Mouse (Mus musculus) limb, embryonic 14.5 days (tissue): ENCODE results near the gene Acot13. TPM values are rescaled to one million over a fixed set of nuclear protein-coding genes. Genes with fewer than 3 reads are reported as not detected.
"Not testable (repeated sequence)": the region's sequence is repeated elsewhere in the genome, so short reads cannot be mapped to it uniquely, and the experiment has no call there.

Source experiments
- ATAC-seq: fragments of 200-750 bp; cut with Nextera tagmentation; 2 replicates; pipeline ENCODE4 v1.8.0; 2017; ENCODE audit warnings: low read depth, moderate number of reproducible peaks, moderate TSS enrichment; ENCODE audit not compliant: low FRiP score
- DNase-seq: peaks from one replicate; pipeline ENCODE4 v3.0.0-alpha.2; 2015; ENCODE audit warnings: low spot score
- H3K27ac ChIP-seq: fragments of 300-500 bp; sonication (generic); replicated peaks from 2 replicates; pipeline ENCODE4 v1.5.1; 2014; ENCODE audit warnings: low read depth, mild to moderate bottlenecking, low read length, moderate library complexity, mixed read lengths
- H3K27me3 ChIP-seq: fragments of 300-500 bp; sonication (generic); 2 replicates; pipeline ENCODE4 v1.6.1; 2014; ENCODE audit warnings: low read length, mixed read lengths; ENCODE audit not compliant: control insufficient read depth, insufficient read depth
- H3K36me3 ChIP-seq: fragments of 300-500 bp; sonication (generic); 2 replicates; pipeline ENCODE4 v1.6.1; 2014; ENCODE audit warnings: mild to moderate bottlenecking, low read length, moderate library complexity, mixed read lengths; ENCODE audit not compliant: control insufficient read depth, insufficient read depth
- H3K4me1 ChIP-seq: fragments of 300-500 bp; sonication (generic); 2 replicates; pipeline ENCODE4 v1.6.1; 2014; ENCODE audit warnings: antibody characterized with exemption, low read length, mixed read lengths; ENCODE audit not compliant: control insufficient read depth, insufficient read depth
- H3K4me2 ChIP-seq: fragments of 300-500 bp; sonication (generic); replicated peaks from 2 replicates; pipeline ENCODE4 v1.6.1; 2014; ENCODE audit warnings: low read depth, mild to moderate bottlenecking, low read length, moderate library complexity; ENCODE audit not compliant: severe bottlenecking
- H3K4me3 ChIP-seq: fragments of 300-500 bp; sonication (generic); replicated peaks from 2 replicates; pipeline ENCODE4 v1.5.1; 2014; ENCODE audit warnings: low read length
- H3K9ac ChIP-seq: fragments of 300-500 bp; sonication (generic); 2 replicates; pipeline ENCODE4 v1.6.1; 2014; ENCODE audit warnings: mild to moderate bottlenecking, low read depth, low read length, moderate library complexity; ENCODE audit not compliant: severe bottlenecking
- H3K9me3 ChIP-seq: fragments of 300-500 bp; sonication (generic); 2 replicates; pipeline ENCODE4 v1.6.1; 2016; ENCODE audit warnings: low read length; ENCODE audit not compliant: control insufficient read depth
- POLR2A ChIP-seq: fragments of 200-500 bp; IDR thresholded peaks from 2 replicates; pipeline ENCODE4 v1.8.0; 2012; ENCODE audit warnings: inconsistent platforms, mild to moderate bottlenecking, moderate library complexity, borderline replicate concordance; ENCODE audit not compliant: insufficient read depth, insufficient read length; ENCODE audit errors: extremely low read depth
- WGBS: fragments of 180-500 bp; shearing (Covaris S2); extraction: QIAGEN DNeasy Blood & Tissue Kit; methylation state at CpG from one replicate; pipeline ENCODE4 v1.1.7; 2014; 5-methylcytosine and 5-hydroxymethylcytosine counted together
- polyA plus RNA-seq, 2 experiments: library from polyadenylated mRNA; depleted of rRNA in 1 of 2; stranded (reverse) in 1 of 2; unstranded in 1 of 2; fragments of >200 nt; fragmentation: Nextera tagmentation in 1 of 2; extraction: Ambion mirVana in 1 of 2; gene quantifications; 2 replicates each; pipeline versions ENCODE4 v1.2.1 to v1.2.3; 2012 to 2014

Gene Acot13
- polyA plus RNA-seq, 2 experiments: 44.8 to 76.7 TPM

DNA sequence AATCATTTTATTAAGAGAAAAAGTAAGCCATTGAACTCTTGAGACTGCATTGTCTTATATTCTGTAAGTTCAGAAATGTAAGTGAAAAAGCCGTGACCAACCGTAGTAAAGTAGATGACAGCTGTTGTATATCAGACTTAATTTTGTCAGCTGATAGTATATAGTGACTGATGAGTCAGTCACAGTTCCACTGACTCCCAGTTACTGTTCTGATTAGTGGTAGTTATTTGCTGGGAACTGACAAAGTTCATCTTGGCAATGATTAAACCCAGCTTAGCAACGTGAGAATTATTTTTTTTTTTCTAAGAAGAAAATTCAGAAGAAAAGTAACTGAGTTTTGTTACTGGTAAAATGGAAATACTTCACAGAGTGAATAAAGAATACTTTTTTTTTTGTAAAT is 10.4 kb upstream of the Acot13 start:
- no peaks in the 10 kb centered on the region for H3K9me3 ChIP-seq
- no peak overlapping the region for H3K27ac ChIP-seq
- no peak overlapping the region for H3K4me3 ChIP-seq
- H3K4me2 ChIP-seq: no peak overlapping the region
- H3K36me3 ChIP-seq: peaks cover 13% of the 10 kb centered on the region; the same call in 1 of the 2 replicates
- no peak for TF ChIP-seq POLR2A
- 84% methylated on average over 3 of the region's 3 CpGs for WGBS
- no peaks in the 10 kb centered on the region for H3K4me1 ChIP-seq
- ATAC-seq (no peak), DNase-seq (no peak)
- no peak overlapping the region for H3K9ac ChIP-seq
- H3K27me3 ChIP-seq: no peaks in the 10 kb centered on the region

DNA sequence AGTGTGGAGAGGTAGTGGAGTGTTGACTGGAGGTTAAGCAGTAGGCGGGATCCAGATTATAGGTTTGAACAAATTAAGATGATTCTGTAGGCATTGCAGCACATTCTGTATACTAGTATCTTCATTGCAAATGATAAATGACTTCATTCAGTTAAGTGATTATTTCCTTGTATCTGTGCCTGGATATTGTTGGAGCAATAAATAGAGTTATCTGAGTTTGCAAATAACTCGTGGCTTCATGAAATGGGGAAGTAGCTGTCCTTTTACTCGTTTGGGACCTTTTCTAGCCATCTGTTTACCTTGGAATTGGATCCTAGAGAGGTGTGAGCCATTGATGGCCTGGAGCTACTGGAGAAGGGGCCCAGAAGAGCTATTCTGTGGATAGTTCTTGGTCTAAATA is 8.5 kb upstream of the Acot13 start:
- H3K36me3 ChIP-seq: peaks cover 16% of the 10 kb centered on the region; the same call in 1 of the 2 replicates
- no peak overlapping the region for H3K4me2 ChIP-seq
- no peak overlapping the region for H3K9ac ChIP-seq
- ATAC-seq (no peak), DNase-seq (no peak)
- WGBS: 79% methylated on average over 3 of the region's 3 CpGs
- TF ChIP-seq POLR2A: no peak
- H3K27me3 ChIP-seq: no peaks in the 10 kb centered on the region
- no peak overlapping the region for H3K4me3 ChIP-seq
- no peak overlapping the region for H3K27ac ChIP-seq
- no peaks in the 10 kb centered on the region for H3K4me1 ChIP-seq
- no peaks in the 10 kb centered on the region for H3K9me3 ChIP-seq

DNA sequence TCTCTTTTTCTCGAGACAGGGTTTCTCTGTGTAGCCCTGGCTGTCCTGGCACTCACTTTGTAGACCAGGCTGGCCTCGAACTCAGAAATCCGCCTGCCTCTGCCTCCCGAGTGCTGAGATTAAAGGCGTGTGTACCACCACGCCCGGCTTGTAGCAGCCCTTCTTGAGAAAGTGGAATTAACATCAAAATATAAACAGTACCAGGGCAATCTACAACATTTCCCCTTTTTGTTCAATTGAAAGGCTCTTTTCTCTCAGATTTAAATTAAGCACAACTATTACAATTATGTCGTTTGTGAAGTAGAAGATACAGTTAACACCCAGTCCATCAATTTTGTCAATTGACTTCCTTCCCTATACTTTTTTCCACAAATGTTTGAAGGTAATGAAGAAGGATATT is 6.4 kb upstream of the Acot13 start:
- Histone ChIP-seq H3K36me3 (peaks cover 16% of the 10 kb centered on the region; the same call in 1 of the 2 replicates), H3K4me1 (peaks cover 13% of the 10 kb centered on the region)
- not testable (repeated sequence) for H3K27me3 ChIP-seq, H3K9me3 ChIP-seq, DNase-seq, H3K27ac ChIP-seq, H3K9ac ChIP-seq, H3K4me2 ChIP-seq, ATAC-seq, H3K4me3 ChIP-seq
- WGBS: 91% methylated on average over 8 of the region's 8 CpGs

DNA sequence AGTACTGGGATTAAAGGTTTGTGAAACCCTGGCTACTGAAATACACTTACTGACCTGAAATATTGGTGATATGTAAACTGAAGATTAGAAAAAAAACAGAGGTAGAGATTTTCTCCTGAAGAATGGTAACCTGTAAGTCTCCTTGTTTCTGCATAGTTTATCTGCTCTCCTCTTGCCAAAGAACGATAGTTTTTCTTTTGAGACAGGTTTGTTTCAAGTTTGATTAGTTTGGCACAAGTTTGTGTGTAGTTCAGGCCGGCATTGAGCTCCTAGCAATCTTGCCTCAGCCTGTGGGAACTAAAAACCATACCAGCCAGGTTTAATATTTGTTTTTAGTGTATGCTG is 1.4 kb upstream of the Acot13 start:
- Histone ChIP-seq H3K9ac (peak overlapping the region; percentile 92), H3K36me3 (peaks cover 4% of the 10 kb centered on the region; the same call in 1 of the 2 replicates), H3K9me3 (no peaks in the 10 kb centered on the region), H3K4me3 (peak overlapping the region; percentile 94), H3K27ac (no peak overlapping the region), H3K4me2 (peak overlapping the region; percentile 74), H3K4me1 (peaks cover 20% of the 10 kb centered on the region), H3K27me3 (no peaks in the 10 kb centered on the region)
- no peak for TF ChIP-seq POLR2A
- DNase-seq: no peak
- WGBS: 27% methylated on average over 2 of the region's 2 CpGs
- no peak for ATAC-seq

DNA sequence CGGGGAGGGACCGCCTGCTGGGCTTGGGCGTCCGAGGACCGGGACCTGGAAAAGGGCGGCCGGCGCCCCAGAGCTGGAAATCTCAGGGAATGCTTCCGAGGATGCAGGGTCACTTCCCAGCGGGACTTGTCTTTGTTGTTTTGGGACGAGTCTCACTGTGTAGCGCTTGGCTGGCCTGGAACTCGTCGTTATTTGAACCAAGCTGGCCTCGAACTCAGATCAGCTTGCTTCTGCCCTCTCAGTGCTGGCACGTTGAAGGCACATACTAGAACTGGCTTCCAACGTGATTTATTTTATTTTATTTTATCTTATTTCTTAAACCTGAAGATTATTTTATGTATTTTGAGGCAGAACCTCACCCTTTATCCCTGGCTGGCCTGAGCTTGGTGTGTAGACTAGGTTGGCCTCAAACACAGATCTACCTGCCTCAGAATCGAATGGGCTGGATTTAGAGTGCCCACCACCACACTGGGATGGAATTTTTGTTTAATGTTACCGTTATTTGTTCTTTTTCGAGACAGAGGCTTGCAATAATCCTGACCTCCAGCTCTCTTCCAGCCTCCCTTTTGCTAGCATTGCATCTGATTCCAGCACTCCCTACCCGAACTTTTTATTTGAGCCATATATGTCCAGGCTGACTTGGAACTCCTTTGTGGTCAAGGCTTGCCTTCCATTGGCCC is 931 bp upstream of the Acot13 start:
- WGBS: 6% methylated on average over 20 of the region's 21 CpGs
- Histone ChIP-seq H3K9ac (peak overlapping the region; percentile 92), H3K4me1 (peaks cover 20% of the 10 kb centered on the region), H3K4me3 (peak overlapping the region; percentile 94), H3K36me3 (peaks cover 4% of the 10 kb centered on the region; the same call in 1 of the 2 replicates), H3K27me3 (no peaks in the 10 kb centered on the region), H3K4me2 (peak overlapping the region; percentile 74), H3K9me3 (no peaks in the 10 kb centered on the region), H3K27ac (peak overlapping the region; percentile 86)
- ATAC-seq (no peak), DNase-seq (no peak)
- TF ChIP-seq POLR2A: no peak

DNA sequence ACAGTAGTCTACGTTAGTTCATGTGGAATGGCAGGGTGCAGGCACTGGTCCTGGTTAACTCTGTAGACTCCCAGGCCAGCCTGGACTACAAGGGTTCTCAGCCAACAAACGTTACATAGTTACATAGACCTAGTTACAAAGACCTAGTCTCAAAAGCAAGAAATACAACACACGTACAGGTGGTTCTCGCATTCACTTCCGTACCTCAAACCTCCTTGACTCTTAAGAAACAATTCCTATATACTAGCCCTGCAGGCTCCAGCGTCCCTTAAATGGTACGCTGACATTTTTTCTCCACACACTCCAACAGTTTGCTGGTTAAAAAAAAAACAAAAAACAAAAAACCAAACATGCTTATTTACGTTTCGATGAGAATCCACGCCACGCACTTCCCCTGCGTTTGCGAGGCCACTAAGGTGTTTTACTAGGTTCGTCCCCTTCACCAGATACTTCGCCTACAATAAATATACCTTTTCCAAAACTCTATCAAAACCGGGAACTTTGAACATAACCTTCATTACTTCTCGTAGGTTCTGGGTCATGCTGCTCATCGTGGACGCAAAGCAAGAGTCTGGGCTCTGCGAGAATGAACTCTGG is 486 bp downstream of the Acot13 start:
- no peak for ATAC-seq
- H3K27me3 ChIP-seq: no peaks in the 10 kb centered on the region
- peaks cover 20% of the 10 kb centered on the region for H3K4me1 ChIP-seq
- peak overlapping the region; percentile 94 for H3K4me3 ChIP-seq
- DNase-seq: no peak
- peak overlapping the region; percentile 92 for H3K9ac ChIP-seq
- peak overlapping the region; percentile 70 for H3K27ac ChIP-seq
- peaks cover 3% of the 10 kb centered on the region; the same call in 1 of the 2 replicates for H3K36me3 ChIP-seq
- H3K9me3 ChIP-seq: no peaks in the 10 kb centered on the region
- WGBS: 2% methylated on average over 20 of the region's 20 CpGs
- H3K4me2 ChIP-seq: peak overlapping the region; percentile 74
- TF ChIP-seq POLR2A: no peak
